Mouse (Mus musculus): ENCODE results near the gene Frmpd1.

GRCm38 (mm10) chr4:45165477-45165876, 19.2 kb upstream of the Frmpd1 start:
- no peak for TF ChIP-seq EP300 (IDR thresholded peaks at IDR 0.05; ENCODE audit: low read depth in 1 of 2, low read length in 2 of 2)
- TF ChIP-seq CTCF (IDR thresholded peaks at IDR 0.05 in 2 of 3, conservative IDR thresholded peaks at IDR 0.05 in 1 of 3; ENCODE audit: control insufficient read depth in 1 of 3, insufficient read depth in 1 of 3, low read depth in 2 of 3, low read length in 3 of 3, poor library complexity in 1 of 3, severe bottlenecking in 1 of 3): no peak
- TF ChIP-seq POLR2AphosphoS5 (IDR thresholded peaks at IDR 0.05; ENCODE audit: borderline replicate concordance, low read depth, low read length): no peak
- no peak for TF ChIP-seq CHD1 (IDR thresholded peaks at IDR 0.05; ENCODE audit: low read depth, low read length)
- no peak for TF ChIP-seq UBTF (IDR thresholded peaks at IDR 0.05; ENCODE audit: borderline replicate concordance, insufficient read depth, low read depth, low read length)

All from MEL (cell line).